Mouse (Mus musculus): ENCODE results near the gene Reps1.

GRCm38 (mm10) chr10:18007243-18007642, 48.4 kb upstream of the Reps1 start:
- TF ChIP-seq CTCF (IDR thresholded peaks at IDR 0.05; ENCODE audit: low read depth), result no peak
- no peak for TF ChIP-seq EP300 (IDR thresholded peaks at IDR 0.05; ENCODE audit: low read depth)
